Mouse (Mus musculus): ENCODE measurements around the gene Angptl8.

DNA sequence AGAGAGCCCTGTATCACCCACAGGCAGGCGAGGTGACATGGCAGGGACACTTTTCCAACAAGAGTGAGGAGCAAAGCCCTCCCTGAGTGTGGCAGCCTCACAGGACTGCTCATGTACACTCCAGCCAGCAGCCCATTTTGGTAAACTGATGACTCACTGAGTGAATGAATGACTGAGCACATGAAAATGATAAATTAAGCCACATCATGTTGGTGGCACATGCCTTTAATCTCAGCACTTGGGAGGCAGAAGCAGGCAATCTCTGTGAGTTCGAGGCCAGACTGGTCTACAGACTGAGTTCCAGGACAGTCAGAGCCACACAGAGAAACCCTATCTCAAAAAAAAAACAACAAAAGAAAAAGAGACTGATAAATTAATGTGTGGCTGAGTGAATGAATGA, 22.2 kb downstream of the Angptl8 start:
- TF ChIP-seq POLR2A (IDR thresholded peaks at IDR 0.05; ENCODE audit: extremely low read depth, insufficient read depth, low read length) = no peak
- TF ChIP-seq CTCF (IDR thresholded peaks at IDR 0.05; ENCODE audit: extremely low read depth, insufficient read depth, low read length) = no peak

Data from cortical plate, adult 2 months (tissue).